Mouse (Mus musculus) urinary bladder, postnatal 10 days (tissue): Measurements from ENCODE around the gene Sult2a3.
"Not testable (repeated sequence)": the region's sequence is repeated elsewhere in the genome, so short reads cannot be mapped to it uniquely, and the experiment has no call there.

Source experiments
- DNase-seq: peaks from one replicate; pipeline ENCODE4 v3.0.0; 2022; ENCODE audit warnings: low spot score

Gene Sult2a3

GRCm38 (mm10) chr7:14122944-14123343 lies at the start of gene Sult2a3:
Sult2a3 (minus strand) TSS chr7:14123044.
- DNase-seq: no peak

GRCm38 (mm10) chr7:14120436-14120835 lies 2.4 kb downstream of the Sult2a3 start:
- no peak for DNase-seq

GRCm38 (mm10) chr7:14119865-14120264 lies 3.0 kb downstream of the Sult2a3 start:
- not testable (repeated sequence) for DNase-seq

DNA sequence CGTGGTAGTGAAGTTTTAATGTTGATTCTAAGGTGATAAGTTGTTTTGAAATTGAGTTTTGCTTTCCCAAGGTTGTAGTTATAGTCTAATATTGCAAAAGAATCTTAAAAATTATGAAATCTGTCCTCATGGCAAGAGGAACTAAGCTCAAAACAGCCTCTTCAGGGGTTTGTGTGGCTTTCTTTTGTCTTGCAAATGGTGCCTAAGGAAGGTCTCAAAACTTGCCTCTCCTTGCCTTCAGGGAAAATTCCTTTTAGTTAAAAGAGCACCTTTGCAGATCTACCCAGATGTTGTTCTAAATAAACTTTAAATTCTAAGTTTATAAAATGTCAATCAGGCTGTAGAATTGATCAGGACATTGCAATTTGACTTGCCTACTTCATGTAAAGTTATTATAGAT lies 6.1 kb downstream of the Sult2a3 start:
- DNase-seq: no peak

- not testable (repeated sequence) for DNase-seq
Observed at GRCm38 (mm10) chr7:14114471-14114870, 8.4 kb downstream of the Sult2a3 start.

GRCm38 (mm10) chr7:14047821-14048220 lies 75.0 kb downstream of the Sult2a3 start:
- not testable (repeated sequence) for DNase-seq

GRCm38 (mm10) chr7:14030831-14031230 lies 92.0 kb downstream of the Sult2a3 start:
- not testable (repeated sequence) for DNase-seq
